ENCODE assay signal across 22 mouse cellular contexts in the genomic region with DNA sequence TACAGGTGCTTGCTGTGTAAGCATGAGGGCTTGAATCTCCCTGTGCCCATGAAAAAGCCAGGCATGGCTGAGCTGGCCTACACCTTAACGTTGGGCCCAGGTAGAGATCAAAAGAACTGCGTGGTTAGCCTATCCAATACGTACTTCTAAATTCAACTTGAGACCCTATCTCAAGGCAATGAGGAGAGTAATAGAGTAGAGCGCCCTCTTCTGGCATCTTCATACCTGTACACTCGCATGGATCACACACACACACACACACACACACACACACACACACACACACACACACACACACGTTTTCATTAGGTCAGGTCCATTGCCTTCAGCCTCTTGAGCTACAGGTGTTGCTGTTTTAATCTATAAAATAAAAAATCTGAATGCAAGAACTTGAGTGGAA. TPM values are rescaled to one million over a fixed set of nuclear protein-coding genes. Genes with fewer than 3 reads are reported as not detected.
DNase-seq lines count a peak whose midpoint lies in the region; ATAC-seq and TF ChIP-seq lines count a peak whose summit lies in the region.
"Had no signal": no experiment of that assay in that cellular context is flagged by ENCODE, and none has a peak within 500 bp of the region (broad histone marks: within the 10 kb centered on the region; RNA-seq: fewer than 3 reads in every experiment).

No protein-coding gene starts in this region.

- DNase-seq in testis, postnatal 10 days (ENCODE audit: low spot score), result no peak
- peak; percentile 57 for DNase-seq in ZHBTc4 (ENCODE audit: low read depth, low spot score)
- DNase-seq in layer of hippocampus, adult 9-10 months (ENCODE audit: low spot score), result no peak
- DNase-seq in hindbrain, embryonic 11.5 days (ENCODE audit: low spot score), result no peak
- DNase-seq: adrenal gland, adult 2 months; adrenal gland, postnatal 25 days; cerebellum, adult 18-20 months; cerebellum, adult 9-11 months; cerebellum, postnatal 36 days; gastrocnemius, postnatal 10 days; heart, adult 18-20 months; heart, postnatal 10 days; heart, postnatal 4 days had no signal

- no peaks in the 10 kb centered on the region for H3K27me3 ChIP-seq in intestine, postnatal 0 days (replicated peaks; ENCODE audit: control insufficient read depth, insufficient read depth, low read length)
- H3K27me3 ChIP-seq in intestine, embryonic 15.5 days (replicated peaks), result no peaks in the 10 kb centered on the region
- H3K27me3 ChIP-seq in testis, adult 2 months (ENCODE audit: control insufficient read depth, insufficient read depth, low read length), result no peaks in the 10 kb centered on the region
- no peaks in the 10 kb centered on the region for H3K27me3 ChIP-seq in hindbrain, embryonic 11.5 days (ENCODE audit: control insufficient read depth, insufficient read depth, low read length)
- H3K27me3 ChIP-seq: embryonic facial prominence, embryonic 13.5 days; forebrain, embryonic 12.5 days; hindbrain, embryonic 13.5 days had no signal

- TF ChIP-seq CTCF in intestine, postnatal 0 days (IDR thresholded peaks at IDR 0.05; ENCODE audit: low read depth), result 0 out of 2 replicates have a peak, but pooled peaks have one; percentile 11
- no peak for TF ChIP-seq CTCF in testis, adult 2 months (IDR thresholded peaks at IDR 0.05; ENCODE audit: control insufficient read depth, insufficient read depth, insufficient replicate concordance, low read depth, low read length)

- H3K36me3 ChIP-seq in intestine, postnatal 0 days (ENCODE audit: control insufficient read depth, insufficient read depth), result no peaks in the 10 kb centered on the region; the same call in 1 of the 2 replicates
- no peaks in the 10 kb centered on the region for H3K36me3 ChIP-seq in intestine, embryonic 15.5 days
- no peaks in the 10 kb centered on the region for H3K36me3 ChIP-seq in testis, adult 2 months (ENCODE audit: control insufficient read depth, insufficient read depth, low read length)
- H3K36me3 ChIP-seq in hindbrain, embryonic 11.5 days (ENCODE audit: control insufficient read depth, insufficient read depth, low read length), result no peaks in the 10 kb centered on the region

- H3K4me2 ChIP-seq in intestine, postnatal 0 days (replicated peaks; ENCODE audit: low read depth), result no peak overlapping the region
- H3K4me2 ChIP-seq in intestine, embryonic 15.5 days (replicated peaks), result no peak overlapping the region
- no peak overlapping the region for H3K4me2 ChIP-seq in hindbrain, embryonic 11.5 days (replicated peaks; ENCODE audit: low read depth, low read length)
- H3K4me2 ChIP-seq: embryonic facial prominence, embryonic 13.5 days; forebrain, embryonic 12.5 days; hindbrain, embryonic 13.5 days had no signal

- no peaks in the 10 kb centered on the region for H3K4me1 ChIP-seq in intestine, postnatal 0 days (replicated peaks; ENCODE audit: control insufficient read depth, insufficient read depth, low read length)
- peaks cover 3% of the 10 kb centered on the region; the same call in 1 of the 2 replicates for H3K4me1 ChIP-seq in intestine, embryonic 15.5 days (replicated peaks)
- H3K4me1 ChIP-seq in testis, adult 2 months (ENCODE audit: control insufficient read depth, insufficient read depth, low read length), result peaks cover 2% of the 10 kb centered on the region; the same call in 1 of the 2 replicates
- H3K4me1 ChIP-seq in hindbrain, embryonic 11.5 days (replicated peaks; ENCODE audit: control insufficient read depth, insufficient read depth, low read length), result no peaks in the 10 kb centered on the region

- H3K9ac ChIP-seq in intestine, postnatal 0 days (ENCODE audit: low read depth, low read length), result no peak overlapping the region
- no peak overlapping the region for H3K9ac ChIP-seq in intestine, embryonic 15.5 days
- no peak overlapping the region for H3K9ac ChIP-seq in hindbrain, embryonic 11.5 days (ENCODE audit: low read depth, low read length)
- H3K9ac ChIP-seq: embryonic facial prominence, embryonic 13.5 days; forebrain, embryonic 12.5 days; hindbrain, embryonic 13.5 days had no signal

- H3K9me3 ChIP-seq in intestine, postnatal 0 days (ENCODE audit: control insufficient read depth), result no peaks in the 10 kb centered on the region
- H3K9me3 ChIP-seq in intestine, embryonic 15.5 days, result no peaks in the 10 kb centered on the region
- no peaks in the 10 kb centered on the region for H3K9me3 ChIP-seq in hindbrain, embryonic 11.5 days (ENCODE audit: control insufficient read depth, low read length)
- H3K9me3 ChIP-seq: embryonic facial prominence, embryonic 13.5 days; forebrain, embryonic 12.5 days; heart, embryonic 10.5 days; hindbrain, embryonic 13.5 days had no signal

- ATAC-seq in intestine, postnatal 0 days, result no peak
- ATAC-seq in intestine, embryonic 15.5 days, result no peak
- ATAC-seq in hindbrain, embryonic 11.5 days (ENCODE audit: low FRiP score), result no peak
- ATAC-seq: hindbrain, postnatal 0 days; intestine, embryonic 16.5 days had no signal

- WGBS in intestine, postnatal 0 days, result 97% methylated on average over 6 of the region's 6 CpGs
- WGBS in intestine, embryonic 15.5 days, result 94% methylated on average over 6 of the region's 6 CpGs
- 91% methylated on average over 6 of the region's 6 CpGs for WGBS in hindbrain, embryonic 11.5 days

- no peak overlapping the region for H3K4me3 ChIP-seq in intestine, postnatal 0 days (ENCODE audit: low read depth, low read length)
- no peak overlapping the region for H3K4me3 ChIP-seq in intestine, embryonic 15.5 days (replicated peaks)
- peak overlapping the region; percentile 6; the same call in 1 of the 2 replicates for H3K4me3 ChIP-seq in testis, adult 2 months (ENCODE audit: control insufficient read depth, low read depth, low read length)
- H3K4me3 ChIP-seq in hindbrain, embryonic 11.5 days (ENCODE audit: low read depth, low read length), result no peak overlapping the region
- H3K4me3 ChIP-seq: embryonic facial prominence, embryonic 13.5 days; forebrain, embryonic 12.5 days; heart, embryonic 10.5 days; hindbrain, embryonic 13.5 days had no signal

- no peak overlapping the region for H3K27ac ChIP-seq in intestine, postnatal 0 days (ENCODE audit: low read depth, low read length)
- no peak overlapping the region for H3K27ac ChIP-seq in intestine, embryonic 15.5 days
- no peak overlapping the region for H3K27ac ChIP-seq in testis, adult 2 months (ENCODE audit: control insufficient read depth, insufficient read depth, low read depth, low read length)
- no peak overlapping the region for H3K27ac ChIP-seq in hindbrain, embryonic 11.5 days (ENCODE audit: low read depth, low read length)
- H3K27ac ChIP-seq: embryonic facial prominence, embryonic 13.5 days; forebrain, embryonic 12.5 days; heart, embryonic 10.5 days; hindbrain, embryonic 13.5 days; hindbrain, postnatal 0 days had no signal

- no peak for TF ChIP-seq POLR2A in testis, adult 2 months (IDR thresholded peaks at IDR 0.05; ENCODE audit: control insufficient read depth, low read depth, low read length)

RNA-seq across cellular contexts. Expression of a gene that starts 2.3 kb away (rescaled TPM):
- polyA plus RNA-seq in intestine, postnatal 0 days (2015; fragmentation: Nextera tagmentation; extraction: Ambion mirVana), result 187 and 200 TPM in 2 replicates
- 62.8 and 75.2 TPM in 2 replicates for polyA plus RNA-seq in intestine, embryonic 15.5 days (2015; fragmentation: Nextera tagmentation; extraction: Ambion mirVana)
- polyA plus RNA-seq in testis, adult 2 months (2012; rRNA removed), result 212 and 340 TPM in 2 replicates
- polyA plus RNA-seq in hindbrain, embryonic 11.5 days (2014; fragmentation: Nextera tagmentation; extraction: Ambion mirVana), result 81.9 and 87.2 TPM in 2 replicates

RNA-seq across cellular contexts. Expression of a gene that starts 2.7 kb away (rescaled TPM):
- 9.4 and 9.6 TPM in 2 replicates for polyA plus RNA-seq in intestine, postnatal 0 days (2015; fragmentation: Nextera tagmentation; extraction: Ambion mirVana)
- 4.4 and 5.0 TPM in 2 replicates for polyA plus RNA-seq in intestine, embryonic 15.5 days (2015; fragmentation: Nextera tagmentation; extraction: Ambion mirVana)
- 94.5 and 95.7 TPM in 2 replicates for polyA plus RNA-seq in testis, adult 2 months (2012; rRNA removed)
- polyA plus RNA-seq in hindbrain, embryonic 11.5 days (2014; fragmentation: Nextera tagmentation; extraction: Ambion mirVana), result 4.4 and 4.6 TPM in 2 replicates
